Mouse (Mus musculus): ENCODE data around the gene Vmn1r214. TPM values are rescaled to one million over a fixed set of nuclear protein-coding genes. Genes with fewer than 3 reads are reported as not detected.

Vmn1r214 gene
- polyA plus RNA-seq, 1 experiment from 2014 or later, result not detected

- no peak; the same call in 1 of the 2 replicates for TF ChIP-seq CTCF (IDR thresholded peaks at IDR 0.05; ENCODE audit: low read depth)
- Histone ChIP-seq H3K4me1 (ENCODE audit: insufficient read depth) (no peaks in the 10 kb centered on the region), H3K27ac (ENCODE audit: low read depth) (no peak overlapping the region), H3K36me3 (ENCODE audit: insufficient read depth) (no peaks in the 10 kb centered on the region), H3K4me3 (ENCODE audit: low read depth, low read length) (no peak overlapping the region), H3K9me3 (ENCODE audit: low read depth, low read length) (no peaks in the 10 kb centered on the region), H3K4me2 (no peak overlapping the region), H3K27me3 (ENCODE audit: insufficient read depth, low read length) (no peaks in the 10 kb centered on the region), H3K9ac (no peak overlapping the region)
- DNase-seq, result no peak
- no peak for ATAC-seq (ENCODE audit: insufficient read depth)
- 38% methylated on average over 1 of the region's 1 CpGs for WGBS
These were observed 27.6 kb downstream of the Vmn1r214 start for GRCm38 (mm10) chr13:23057778-23058177.

- H3K4me2 ChIP-seq, result no peak within 1 kb of the TSS
- no peak for DNase-seq
- no peak within 1 kb of the TSS for H3K9ac ChIP-seq
- no peak for ATAC-seq (ENCODE audit: insufficient read depth)
- no peaks in the 10 kb centered on the region for H3K4me1 ChIP-seq (ENCODE audit: insufficient read depth)
- no peak within 1 kb of the TSS for H3K4me3 ChIP-seq (ENCODE audit: low read depth, low read length)
- no peak for TF ChIP-seq CTCF (IDR thresholded peaks at IDR 0.05; ENCODE audit: low read depth)
- no peaks in the 10 kb centered on the region for H3K36me3 ChIP-seq (ENCODE audit: insufficient read depth)
- no peaks in the 10 kb centered on the region for H3K9me3 ChIP-seq (ENCODE audit: low read depth, low read length)
- H3K27me3 ChIP-seq (ENCODE audit: insufficient read depth, low read length), result no peaks in the 10 kb centered on the region
- 74% methylated on average over 1 of the region's 1 CpGs for WGBS
- no peak within 1 kb of the TSS for H3K27ac ChIP-seq (ENCODE audit: low read depth)
These were observed 37.5 kb downstream of the Vmn1r214 start, which contains the start of gene Vmn1r215 for GRCm38 (mm10) chr13:23067725-23068124. Vmn1r215 (plus strand) TSS chr13:23068025.

GRCm38 (mm10) chr13:23069312-23069711, 39.1 kb downstream of the Vmn1r214 start:
- 53% methylated on average over 2 of the region's 2 CpGs for WGBS
- no peak overlapping the region for H3K9ac ChIP-seq
- no peak overlapping the region for H3K4me3 ChIP-seq (ENCODE audit: low read depth, low read length)
- H3K4me2 ChIP-seq, result no peak overlapping the region
- DNase-seq (no peak), ATAC-seq (ENCODE audit: insufficient read depth) (no peak)
- H3K9me3 ChIP-seq (ENCODE audit: low read depth, low read length), result no peaks in the 10 kb centered on the region
- no peak overlapping the region for H3K27ac ChIP-seq (ENCODE audit: low read depth)
- TF ChIP-seq CTCF (IDR thresholded peaks at IDR 0.05; ENCODE audit: low read depth), result no peak
- no peaks in the 10 kb centered on the region for H3K36me3 ChIP-seq (ENCODE audit: insufficient read depth)
- H3K4me1 ChIP-seq (ENCODE audit: insufficient read depth), result no peaks in the 10 kb centered on the region
- H3K27me3 ChIP-seq (ENCODE audit: insufficient read depth, low read length), result no peaks in the 10 kb centered on the region

Other genes with a start within 250 kb of the Vmn1r214 start
- gene Vmn1r209, start 220.7 kb upstream of the Vmn1r214 start, polyA plus RNA-seq (2014; fragmentation: Nextera tagmentation; extraction: Ambion mirVana), result not detected in 2 replicates
- not detected in 2 replicates for gene Vmn1r210, start 199.1 kb upstream of the Vmn1r214 start, polyA plus RNA-seq (2014; fragmentation: Nextera tagmentation; extraction: Ambion mirVana)
- gene Vmn1r211, start 172.9 kb upstream of the Vmn1r214 start, polyA plus RNA-seq (2014; fragmentation: Nextera tagmentation; extraction: Ambion mirVana), result not detected in 2 replicates
- gene Vmn1r212, start 146.2 kb upstream of the Vmn1r214 start, polyA plus RNA-seq (2014; fragmentation: Nextera tagmentation; extraction: Ambion mirVana), result not detected in 2 replicates
- gene Vmn1r213, start 22.8 kb upstream of the Vmn1r214 start, polyA plus RNA-seq (2014; fragmentation: Nextera tagmentation; extraction: Ambion mirVana), result not detected in 2 replicates
- gene Vmn1r215, start 37.6 kb downstream of the Vmn1r214 start, polyA plus RNA-seq (2014; fragmentation: Nextera tagmentation; extraction: Ambion mirVana), result not detected in 2 replicates
- not detected in 2 replicates for gene Vmn1r217, start 87.8 kb downstream of the Vmn1r214 start, polyA plus RNA-seq (2014; fragmentation: Nextera tagmentation; extraction: Ambion mirVana)
- not detected in 2 replicates for gene Vmn1r218, start 102.7 kb downstream of the Vmn1r214 start, polyA plus RNA-seq (2014; fragmentation: Nextera tagmentation; extraction: Ambion mirVana)
- 0.03 TPM in 1 of 2 replicates, not detected in the other for gene Vmn1r219, start 128.9 kb downstream of the Vmn1r214 start, polyA plus RNA-seq (2014; fragmentation: Nextera tagmentation; extraction: Ambion mirVana)
- gene Vmn1r220, start 157.6 kb downstream of the Vmn1r214 start, polyA plus RNA-seq (2014; fragmentation: Nextera tagmentation; extraction: Ambion mirVana), result not detected in 2 replicates
- not detected in 2 replicates for gene Vmn1r221, start 183.7 kb downstream of the Vmn1r214 start, polyA plus RNA-seq (2014; fragmentation: Nextera tagmentation; extraction: Ambion mirVana)
- not detected in 2 replicates for gene Vmn1r222, start 205.5 kb downstream of the Vmn1r214 start, polyA plus RNA-seq (2014; fragmentation: Nextera tagmentation; extraction: Ambion mirVana)
- gene Vmn1r223, start 216.7 kb downstream of the Vmn1r214 start, polyA plus RNA-seq (2014; fragmentation: Nextera tagmentation; extraction: Ambion mirVana), result not detected in 2 replicates